Mouse (Mus musculus) limb, embryonic 10.5 days (tissue): Measurements from ENCODE around the gene Wipf2. TPM values are rescaled to one million over a fixed set of nuclear protein-coding genes. Genes with fewer than 3 reads are reported as not detected.
"Not testable (repeated sequence)": the region's sequence is repeated elsewhere in the genome, so short reads cannot be mapped to it uniquely, and the experiment has no call there.

ENCODE experiments used
- DNase-seq: peaks from one replicate; pipeline ENCODE4 v3.0.0-alpha.2; 2017; ENCODE audit warnings: low spot score
- H3K27ac ChIP-seq: fragments of 300-500 bp; sonication (generic); 2 replicates; pipeline ENCODE4 v1.5.1; 2016; ENCODE audit warnings: mild to moderate bottlenecking
- H3K27me3 ChIP-seq: fragments of 300-500 bp; sonication (generic); 2 replicates; pipeline ENCODE4 v1.6.1; 2016; ENCODE audit warnings: low read depth, mild to moderate bottlenecking; ENCODE audit not compliant: poor library complexity, severe bottlenecking
- H3K36me3 ChIP-seq: fragments of 300-500 bp; sonication (generic); 2 replicates; pipeline ENCODE4 v1.6.1; 2016; ENCODE audit warnings: mild to moderate bottlenecking, moderate library complexity
- H3K4me1 ChIP-seq: fragments of 300-500 bp; sonication (generic); 2 replicates; pipeline ENCODE4 v1.6.1; 2016
- H3K4me3 ChIP-seq: fragments of 300-500 bp; sonication (generic); 2 replicates; pipeline ENCODE4 v1.5.1; 2016; ENCODE audit warnings: mild to moderate bottlenecking, moderate library complexity
- H3K9me3 ChIP-seq: fragments of 300-500 bp; sonication (generic); replicated peaks from 2 replicates; pipeline ENCODE4 v1.6.1; 2016; ENCODE audit warnings: mild to moderate bottlenecking
- WGBS: fragments of 180-500 bp; shearing (Covaris S2); methylation state at CpG from one replicate; pipeline ENCODE4 v1.1.7; 2016; 5-methylcytosine and 5-hydroxymethylcytosine counted together
- polyA plus RNA-seq: library from polyadenylated mRNA; unstranded; fragments of >200 nt; fragmentation: Nextera tagmentation; extraction: Ambion mirVana; gene quantifications from 2 replicates; pipeline ENCODE4 v1.2.1, GENCODE M21; 2016

Wipf2 gene
- polyA plus RNA-seq, 1 experiment from 2014 or later, result 6.2 TPM

GRCm38 (mm10) chr11:98930773-98931512 is 67.5 kb downstream of the Wipf2 start:
- WGBS, result 41% methylated on average over 10 of the region's 10 CpGs
- DNase-seq, result no peak
- Histone ChIP-seq H3K4me1 (peaks cover 98% of the 10 kb centered on the region), H3K9me3 (no peaks in the 10 kb centered on the region), H3K36me3 (peaks cover 9% of the 10 kb centered on the region), H3K27ac (peak overlapping the region; percentile 93), H3K4me3 (peak overlapping the region; percentile 38; the same call in 1 of the 2 replicates), H3K27me3 (no peaks in the 10 kb centered on the region)

- Histone ChIP-seq H3K36me3 (peaks cover 9% of the 10 kb centered on the region), H3K4me1 (peaks cover 98% of the 10 kb centered on the region), H3K9me3 (no peaks in the 10 kb centered on the region), H3K27me3 (no peaks in the 10 kb centered on the region), H3K27ac (peak overlapping the region; percentile 93), H3K4me3 (peak overlapping the region; percentile 38)
- 22% methylated on average over 7 of the region's 7 CpGs for WGBS
- DNase-seq, result no peak
Measured at GRCm38 (mm10) chr11:98931513-98932292, 68.3 kb downstream of the Wipf2 start.

- H3K4me3 ChIP-seq, result peak overlapping the region; percentile 38
- peaks cover 98% of the 10 kb centered on the region for H3K4me1 ChIP-seq
- peak overlapping the region; percentile 93 for H3K27ac ChIP-seq
- DNase-seq, result peak; percentile 64
- peaks cover 9% of the 10 kb centered on the region for H3K36me3 ChIP-seq
- H3K9me3 ChIP-seq, result no peaks in the 10 kb centered on the region
- H3K27me3 ChIP-seq, result no peaks in the 10 kb centered on the region
- 22% methylated on average over 19 of the region's 19 CpGs for WGBS
Measured at GRCm38 (mm10) chr11:98932293-98933091, 69.1 kb downstream of the Wipf2 start.

- peaks cover 98% of the 10 kb centered on the region for H3K4me1 ChIP-seq
- peak overlapping the region; percentile 38 for H3K4me3 ChIP-seq
- H3K36me3 ChIP-seq, result peaks cover 9% of the 10 kb centered on the region
- no peaks in the 10 kb centered on the region for H3K9me3 ChIP-seq
- DNase-seq, result no peak
- no peaks in the 10 kb centered on the region for H3K27me3 ChIP-seq
- 50% methylated on average over 9 of the region's 9 CpGs for WGBS
- H3K27ac ChIP-seq, result peak overlapping the region; percentile 93
Measured at GRCm38 (mm10) chr11:98933151-98933550, 69.7 kb downstream of the Wipf2 start.

- Histone ChIP-seq H3K4me1 (peaks cover 98% of the 10 kb centered on the region), H3K27ac (peak overlapping the region; percentile 93)
- not testable (repeated sequence) for DNase-seq, H3K9me3 ChIP-seq, H3K27me3 ChIP-seq, H3K4me3 ChIP-seq, H3K36me3 ChIP-seq
- 96% methylated on average over 2 of the region's 2 CpGs for WGBS
Measured at GRCm38 (mm10) chr11:98933847-98934246, 70.4 kb downstream of the Wipf2 start.

GRCm38 (mm10) chr11:98934367-98934766 is 70.9 kb downstream of the Wipf2 start:
- Histone ChIP-seq H3K4me1 (peaks cover 98% of the 10 kb centered on the region), H3K4me3 (no peak overlapping the region), H3K27me3 (no peaks in the 10 kb centered on the region), H3K27ac (peak overlapping the region; percentile 95; the same call in 1 of the 2 replicates), H3K9me3 (no peaks in the 10 kb centered on the region), H3K36me3 (peaks cover 9% of the 10 kb centered on the region)
- WGBS, result 90% methylated on average over 3 of the region's 3 CpGs
- no peak for DNase-seq

GRCm38 (mm10) chr11:98935123-98935522 is 71.7 kb downstream of the Wipf2 start:
- no peaks in the 10 kb centered on the region for H3K9me3 ChIP-seq
- peak overlapping the region; percentile 95 for H3K27ac ChIP-seq
- no peaks in the 10 kb centered on the region for H3K27me3 ChIP-seq
- peaks cover 98% of the 10 kb centered on the region for H3K4me1 ChIP-seq
- no peak overlapping the region for H3K4me3 ChIP-seq
- WGBS, result 88% methylated on average over 3 of the region's 3 CpGs
- DNase-seq, result no peak
- H3K36me3 ChIP-seq, result peaks cover 12% of the 10 kb centered on the region

GRCm38 (mm10) chr11:98936170-98936569 is 72.7 kb downstream of the Wipf2 start:
- WGBS, result under 1% methylated on average over 29 of the region's 29 CpGs
- Histone ChIP-seq H3K4me3 (peak overlapping the region; percentile 78), H3K27ac (peak overlapping the region; percentile 95), H3K4me1 (peaks cover 98% of the 10 kb centered on the region), H3K27me3 (no peaks in the 10 kb centered on the region), H3K9me3 (no peaks in the 10 kb centered on the region), H3K36me3 (peaks cover 14% of the 10 kb centered on the region)
- peak; percentile 90 for DNase-seq

- WGBS, result 1% methylated on average over 20 of the region's 23 CpGs
- H3K27me3 ChIP-seq, result no peaks in the 10 kb centered on the region
- no peaks in the 10 kb centered on the region for H3K9me3 ChIP-seq
- H3K27ac ChIP-seq, result peak overlapping the region; percentile 95
- H3K36me3 ChIP-seq, result peaks cover 14% of the 10 kb centered on the region
- H3K4me3 ChIP-seq, result peak overlapping the region; percentile 78
- H3K4me1 ChIP-seq, result peaks cover 98% of the 10 kb centered on the region
- peak; percentile 59 for DNase-seq
Measured at GRCm38 (mm10) chr11:98936606-98937409, 73.4 kb downstream of the Wipf2 start.

GRCm38 (mm10) chr11:98937410-98937913 is 74.0 kb downstream of the Wipf2 start:
- WGBS, result under 1% methylated on average over 37 of the region's 38 CpGs
- H3K4me1 ChIP-seq, result peaks cover 98% of the 10 kb centered on the region
- peak; percentile 90 for DNase-seq
- H3K27me3 ChIP-seq, result no peaks in the 10 kb centered on the region
- H3K4me3 ChIP-seq, result peak overlapping the region; percentile 78
- peak overlapping the region; percentile 95 for H3K27ac ChIP-seq
- H3K36me3 ChIP-seq, result peaks cover 14% of the 10 kb centered on the region
- no peaks in the 10 kb centered on the region for H3K9me3 ChIP-seq

- Histone ChIP-seq H3K27me3 (no peaks in the 10 kb centered on the region), H3K4me3 (peak overlapping the region; percentile 78), H3K9me3 (no peaks in the 10 kb centered on the region), H3K36me3 (peaks cover 14% of the 10 kb centered on the region), H3K4me1 (peaks cover 98% of the 10 kb centered on the region), H3K27ac (peak overlapping the region; percentile 95)
- WGBS, result under 1% methylated on average over 39 of the region's 39 CpGs
- peak; percentile 76 for DNase-seq
Measured at GRCm38 (mm10) chr11:98937914-98938694, 74.7 kb downstream of the Wipf2 start.
